Mouse (Mus musculus): ENCODE data around the gene Efhd1.

Efhd1 gene

DNA sequence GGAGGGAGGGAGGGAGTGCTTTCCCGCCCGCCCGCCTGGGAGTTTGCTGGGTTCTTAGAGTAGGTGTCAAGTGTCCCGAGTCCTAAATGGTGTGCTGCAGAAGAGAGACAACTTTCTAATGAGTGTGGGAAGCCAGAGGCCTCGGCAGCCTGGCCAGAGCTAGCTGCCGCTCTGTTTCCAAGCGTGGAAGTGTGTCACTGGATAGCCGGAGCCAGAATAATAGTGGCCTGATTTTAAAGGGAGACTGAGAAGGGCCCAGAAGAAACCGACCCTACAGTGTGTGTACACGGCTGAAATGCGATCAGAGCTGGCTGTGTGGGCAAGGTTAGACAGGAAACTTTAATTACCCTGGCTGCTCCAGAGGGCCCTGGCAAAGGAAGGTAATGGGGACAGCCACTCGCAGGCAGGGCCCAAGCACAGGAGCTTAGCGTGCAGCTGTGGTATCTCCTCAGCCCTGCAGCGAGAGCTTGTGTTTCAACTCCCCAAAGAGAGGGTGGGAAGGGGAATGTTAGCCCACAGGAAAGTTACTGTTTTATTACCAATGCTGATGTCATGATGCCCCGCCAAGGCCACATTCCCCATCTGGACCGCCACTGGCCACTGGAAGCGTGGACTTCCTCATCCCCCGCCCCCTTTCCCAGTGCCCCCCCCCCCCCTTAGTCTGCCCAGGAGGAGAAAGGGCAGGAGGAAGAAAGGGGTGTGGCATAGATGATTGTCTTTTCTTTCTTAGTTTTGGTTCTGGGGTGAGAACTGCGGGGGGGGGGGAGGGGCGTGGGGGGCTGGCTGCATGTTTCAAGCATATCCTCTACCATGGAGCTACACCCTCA lies 6.7 kb downstream of the Efhd1 start:
- DNase-seq: peak in 1 of 2 experiments; percentile 39

DNA sequence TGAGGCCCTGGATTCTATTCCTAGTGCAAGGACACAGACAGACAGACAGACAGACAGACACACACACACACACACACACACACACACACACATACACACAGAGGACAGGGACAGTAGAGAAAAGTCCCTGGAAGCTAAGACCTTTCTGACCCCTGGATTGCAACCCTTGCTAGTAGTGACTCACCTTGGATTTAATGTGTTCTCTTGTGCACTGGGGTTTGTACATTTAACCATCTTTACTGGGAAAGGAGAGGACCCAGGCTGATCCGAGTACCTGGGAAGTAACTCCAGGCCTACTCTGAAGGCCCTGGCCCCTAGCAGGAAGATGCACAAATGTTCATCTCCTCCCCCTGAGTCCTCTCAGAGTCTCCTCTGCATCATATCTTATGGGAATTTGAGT lies 7.4 kb downstream of the Efhd1 start:
- no peak for DNase-seq

DNA sequence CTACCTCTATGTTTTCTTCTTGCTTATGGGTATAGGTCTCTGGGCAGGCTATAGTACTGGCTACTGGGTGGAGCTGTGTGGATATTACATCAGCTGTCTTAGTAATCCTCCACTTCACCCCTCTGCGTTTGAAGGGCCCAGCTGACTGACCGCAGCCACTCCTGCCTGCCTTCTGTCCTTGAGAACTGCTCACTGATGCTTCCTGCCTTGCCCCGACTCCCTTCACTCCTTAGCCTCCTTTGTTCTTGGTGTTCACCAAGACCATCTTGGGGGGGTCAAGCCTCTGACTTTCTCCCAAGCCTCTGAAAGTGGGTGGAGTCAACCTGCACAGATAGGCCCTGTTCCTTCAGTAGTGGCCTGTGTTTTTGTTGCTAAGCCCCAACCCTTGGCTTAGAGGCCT lies 8.3 kb downstream of the Efhd1 start:
- no peak for DNase-seq

DNA sequence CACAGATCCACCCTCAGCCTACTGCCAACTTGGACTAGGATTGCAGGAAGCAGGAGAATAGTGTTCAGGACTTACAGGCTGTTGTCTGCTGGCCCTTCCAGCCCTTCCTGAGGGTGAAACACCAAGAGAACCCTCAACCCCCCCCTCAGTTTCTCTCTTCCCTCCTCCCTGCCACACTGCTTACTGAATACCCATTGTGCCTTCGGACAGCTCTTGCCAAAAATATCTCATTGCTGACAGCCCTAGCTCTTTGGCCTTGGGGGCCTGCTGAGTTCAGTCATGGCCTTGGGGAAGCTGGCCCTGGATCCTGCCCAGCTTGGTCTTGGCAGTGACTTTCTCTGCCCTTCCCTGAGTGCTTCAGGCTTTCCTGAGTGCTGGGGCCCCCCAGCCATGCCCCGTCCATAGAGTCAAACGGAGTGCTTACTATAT lies 9.4 kb downstream of the Efhd1 start:
- peak in 1 of 2 experiments; percentile 36 for DNase-seq

DNA sequence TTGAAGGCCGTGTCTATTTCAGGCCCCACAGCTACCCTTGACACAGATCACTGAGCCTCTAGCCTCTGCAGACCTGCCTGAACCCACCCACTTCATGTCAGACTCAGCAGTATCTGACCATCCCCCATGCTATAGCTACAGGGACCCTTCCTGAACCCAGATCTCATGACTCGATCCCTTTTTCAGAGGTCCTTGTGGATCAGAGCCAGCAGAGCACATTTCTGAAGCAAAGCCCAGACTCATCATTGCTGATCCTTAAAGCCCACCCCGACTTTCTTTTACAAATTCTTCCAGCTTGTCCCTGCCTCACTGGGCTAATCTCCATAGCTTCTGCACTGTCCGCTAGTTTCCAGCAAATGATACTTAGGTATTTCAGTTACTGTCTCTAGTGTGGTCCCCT lies 10.0 kb downstream of the Efhd1 start:
- no peak for DNase-seq

DNA sequence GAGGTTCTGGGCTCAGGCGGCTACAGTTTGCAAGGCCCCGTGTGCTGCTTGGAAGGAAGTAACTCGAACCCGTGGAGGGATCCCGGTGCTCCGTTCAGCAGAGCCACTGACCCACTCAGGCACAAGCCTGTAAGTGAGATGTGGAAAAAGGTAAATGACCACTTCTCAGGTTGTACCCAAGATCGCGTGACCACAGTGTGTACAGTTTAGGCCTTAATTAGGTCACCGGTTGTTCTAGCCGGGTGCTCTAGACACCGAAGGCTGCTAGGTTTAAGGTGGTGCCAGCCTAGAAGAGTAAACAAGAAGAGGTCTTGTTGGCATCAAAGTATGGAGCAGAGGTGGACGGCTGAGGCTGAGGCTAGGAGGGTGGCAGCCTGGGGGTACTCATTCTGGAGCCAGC lies 11.0 kb downstream of the Efhd1 start:
- no peak for DNase-seq

DNA sequence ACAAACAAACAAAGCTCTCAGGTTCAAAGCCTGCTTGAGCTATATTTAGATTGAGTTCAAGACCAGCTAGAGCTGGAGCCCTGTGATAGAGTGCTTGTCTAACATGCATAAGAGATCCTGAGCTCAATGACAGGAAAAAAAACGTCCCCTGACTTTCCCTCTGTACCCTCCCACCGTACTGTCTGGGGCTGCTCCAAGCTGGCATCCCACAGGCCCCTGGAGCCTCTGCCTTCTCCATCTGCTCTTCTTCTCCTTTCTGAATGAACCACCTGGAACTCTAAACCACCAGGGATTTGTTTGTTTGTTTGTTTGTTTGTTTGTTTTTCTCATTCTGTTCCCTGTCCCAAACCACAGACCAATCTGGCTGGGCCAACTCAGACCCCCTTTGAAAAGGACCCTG lies 11.9 kb downstream of the Efhd1 start:
- DNase-seq: no peak

DNA sequence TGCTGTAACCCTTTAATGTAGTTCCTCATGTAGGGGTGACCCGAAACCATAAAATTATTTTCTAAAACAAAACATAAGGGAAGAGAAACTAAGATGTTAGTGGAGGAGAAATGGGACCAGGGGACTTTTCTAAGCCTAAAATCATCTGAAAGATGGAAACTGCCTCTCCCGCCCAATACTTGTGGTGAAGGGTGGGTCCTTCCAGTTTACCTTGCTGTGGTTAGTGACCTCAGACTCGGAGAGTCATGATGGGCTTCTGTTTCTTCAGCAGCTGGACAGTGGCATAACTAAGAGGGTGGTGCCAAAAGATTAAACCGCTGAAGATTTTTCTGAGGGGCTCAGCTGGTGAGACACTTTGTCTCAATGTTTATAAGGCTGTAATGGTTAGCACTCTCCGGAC lies 16.1 kb downstream of the Efhd1 start:
- no peak for DNase-seq

DNA sequence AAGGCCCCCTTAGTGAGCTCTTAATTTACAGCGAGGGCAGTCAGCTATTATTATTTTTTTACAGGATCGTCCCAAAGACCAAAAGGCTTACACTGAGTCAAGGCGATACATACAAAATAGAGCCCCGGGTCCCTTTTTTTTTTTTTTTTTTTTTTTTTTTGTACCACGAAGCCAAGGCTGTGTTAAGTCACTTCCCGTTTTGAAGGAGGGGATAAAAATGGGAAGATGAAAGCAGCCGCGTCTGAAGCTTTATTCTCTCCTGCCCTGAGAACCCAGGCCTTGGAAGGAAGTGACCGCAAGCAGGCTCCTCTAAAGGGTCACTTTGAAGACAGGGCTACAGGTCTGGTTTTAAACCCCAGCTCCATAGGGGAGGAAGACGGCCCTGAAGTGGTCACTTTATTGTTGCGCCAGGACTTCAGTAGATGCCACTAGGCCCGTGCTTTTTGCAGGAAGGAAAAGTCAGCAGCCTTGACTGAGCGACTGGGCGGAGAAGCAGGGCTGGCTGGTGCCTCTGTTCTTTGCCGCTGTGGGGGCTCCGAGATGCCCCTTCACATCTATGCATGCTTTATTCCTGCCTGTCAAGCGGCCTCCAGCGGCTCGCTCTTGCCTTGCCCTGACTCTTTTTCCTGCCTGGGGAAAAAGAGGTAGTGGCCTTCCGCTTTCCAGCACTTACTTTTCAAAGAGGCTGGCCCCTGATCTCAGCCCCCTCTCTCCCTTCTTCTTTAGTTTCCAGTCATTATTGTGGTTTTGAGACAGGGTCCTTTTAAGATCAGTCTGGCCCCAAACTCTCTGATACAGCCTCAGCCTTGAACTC lies 17.6 kb downstream of the Efhd1 start:
- DNase-seq: no peak

DNA sequence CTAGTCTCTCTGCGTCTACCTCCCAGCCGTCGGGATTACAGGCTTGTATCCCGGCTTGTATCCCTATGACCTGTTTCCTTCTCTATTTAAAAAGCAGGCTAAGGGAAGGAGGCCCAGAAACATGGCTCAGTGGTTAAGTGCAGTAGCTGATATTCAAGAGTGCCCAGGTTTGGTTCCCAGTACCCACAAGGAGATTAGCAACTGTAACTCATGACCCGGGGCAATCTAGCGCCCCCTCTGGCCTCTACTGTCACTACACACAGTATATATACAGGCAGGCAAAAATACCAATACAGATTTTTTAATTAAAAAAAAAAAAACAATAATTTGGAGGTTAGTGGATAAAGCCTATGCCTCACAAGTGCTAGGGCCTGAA lies 18.2 kb downstream of the Efhd1 start:
- no peak for DNase-seq

DNA sequence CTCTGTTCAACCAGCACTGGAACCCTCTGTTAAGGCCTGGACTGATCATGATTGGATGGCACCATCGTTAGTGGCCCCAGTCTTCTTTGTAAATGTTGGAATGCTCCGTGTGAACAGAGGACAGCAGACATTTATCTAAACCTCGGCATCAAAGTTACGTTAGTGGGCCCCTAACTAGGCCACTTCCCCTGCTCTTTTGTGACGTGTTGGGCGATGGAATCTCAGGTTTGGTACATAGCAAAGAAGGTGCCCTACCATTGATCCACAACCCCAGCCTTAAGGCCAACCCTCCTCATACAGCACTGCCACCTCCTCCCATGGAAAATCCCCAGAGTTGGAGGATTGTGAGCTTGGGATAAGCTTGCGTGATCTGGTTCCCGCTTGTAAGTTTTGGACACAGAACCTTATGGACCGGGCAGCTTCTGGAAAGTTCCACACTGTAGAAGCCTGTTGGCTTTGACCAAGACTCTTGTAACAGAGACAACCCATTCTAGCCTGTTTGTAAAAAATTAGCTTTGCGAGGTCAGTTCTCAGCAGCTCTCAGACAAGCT lies 19.3 kb downstream of the Efhd1 start:
- no peak for DNase-seq

DNA sequence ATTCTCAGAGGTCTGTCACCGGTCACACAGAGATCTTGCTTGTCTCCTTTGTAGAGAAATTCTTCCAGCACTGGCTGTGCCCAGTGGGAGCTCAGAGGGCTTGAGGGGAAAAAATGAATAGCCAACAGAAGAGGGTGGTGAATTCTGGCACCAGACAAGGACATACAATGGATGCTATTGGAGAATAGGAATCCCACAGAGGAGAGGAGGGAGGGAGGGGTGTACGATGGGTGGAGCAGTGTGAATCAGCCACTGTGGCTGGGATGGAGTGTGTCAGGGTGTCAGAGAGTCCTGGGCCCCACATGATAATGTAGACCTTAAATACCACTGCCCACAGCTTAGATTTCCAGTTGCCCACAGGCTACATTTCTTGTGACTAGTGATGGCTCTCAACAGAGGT lies 22.9 kb downstream of the Efhd1 start:
- DNase-seq: no peak

DNA sequence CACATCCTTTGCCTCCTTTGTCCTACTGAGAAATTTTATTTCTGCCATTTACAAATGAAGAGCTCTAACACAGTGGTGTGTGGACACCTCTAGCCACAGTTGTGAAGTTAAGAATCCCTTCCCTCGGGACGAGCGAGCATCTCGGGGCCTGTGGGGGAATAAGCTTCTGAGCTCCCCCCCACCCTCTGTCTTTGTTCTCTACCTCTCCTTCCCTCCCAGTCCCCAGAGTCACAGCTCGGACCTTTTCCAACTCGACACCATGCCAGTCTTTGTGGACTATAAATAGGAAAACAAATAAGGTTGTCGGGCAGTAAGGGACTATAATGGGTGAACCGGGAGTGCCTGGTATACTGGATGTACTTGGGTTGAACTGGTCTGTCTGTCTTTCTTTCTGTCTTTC lies 27.3 kb downstream of the Efhd1 start:
- DNase-seq: no peak

DNA sequence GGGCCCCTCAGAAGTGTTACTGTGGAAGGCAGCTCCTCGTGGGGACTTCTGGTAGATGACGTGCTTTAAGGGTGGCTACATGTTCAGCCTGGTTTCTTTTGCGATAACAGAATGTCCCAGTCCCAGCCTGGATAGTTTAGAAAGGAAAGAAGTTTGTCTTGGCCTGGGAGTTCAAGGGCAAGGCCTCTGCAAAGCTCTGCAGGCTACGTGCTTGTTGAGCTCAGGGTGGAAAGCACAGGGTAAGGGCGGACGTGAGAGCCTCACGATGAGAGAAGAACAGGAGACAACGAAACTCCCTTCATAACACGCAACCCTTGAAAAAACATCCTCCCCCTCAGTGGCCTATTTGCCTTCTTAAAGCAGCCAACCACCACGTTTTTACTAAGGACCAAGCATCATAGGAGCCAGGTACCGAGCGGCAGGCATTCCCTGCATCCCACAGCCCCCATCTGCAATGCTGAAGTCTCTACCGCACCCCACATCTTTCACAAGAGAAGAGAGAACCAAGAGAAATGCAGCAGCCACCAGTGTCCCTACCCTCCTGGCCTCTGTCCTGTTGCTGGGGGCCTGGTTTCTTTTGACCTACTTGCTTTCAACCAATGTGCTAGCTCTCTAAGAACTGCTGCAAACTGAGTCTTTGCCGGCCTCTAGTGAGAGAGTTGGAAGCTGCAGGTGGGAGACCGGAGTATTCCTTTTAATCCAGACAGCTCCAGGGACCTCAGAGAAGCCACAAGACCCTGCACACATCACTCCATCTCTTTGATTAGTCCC lies 28.4 kb downstream of the Efhd1 start:
- DNase-seq: peak in 1 of 2 experiments; percentile 18

DNA sequence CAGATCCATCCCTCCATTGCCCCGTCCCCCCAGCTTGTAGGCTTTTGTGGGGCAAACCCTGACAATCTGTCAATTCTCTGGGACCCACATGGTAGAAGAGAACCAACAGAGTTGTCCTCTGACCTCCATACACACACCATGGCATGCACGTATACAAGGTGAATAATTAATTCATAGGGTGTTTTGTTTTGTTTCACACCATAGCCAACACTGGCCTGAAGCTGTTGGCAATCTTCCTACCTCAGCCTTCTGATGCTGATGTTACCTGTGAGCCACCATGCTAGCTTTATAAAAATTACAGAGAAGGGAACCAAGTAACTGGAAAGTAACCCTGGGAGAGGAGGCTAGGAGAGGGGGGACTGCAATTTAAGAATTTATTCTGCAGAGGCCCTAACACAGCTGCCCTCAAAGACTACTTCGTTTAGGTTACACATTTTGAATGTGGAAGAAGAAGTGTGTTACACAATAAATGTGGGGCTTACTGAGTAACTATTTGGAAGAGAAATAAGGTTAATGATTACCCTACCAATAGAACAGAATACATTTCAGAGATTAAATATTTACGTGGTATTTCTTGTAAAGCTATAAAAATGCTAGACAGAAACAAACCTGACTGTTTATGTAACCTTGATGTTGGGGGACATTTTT lies 30.0 kb downstream of the Efhd1 start:
- DNase-seq: no peak

DNA sequence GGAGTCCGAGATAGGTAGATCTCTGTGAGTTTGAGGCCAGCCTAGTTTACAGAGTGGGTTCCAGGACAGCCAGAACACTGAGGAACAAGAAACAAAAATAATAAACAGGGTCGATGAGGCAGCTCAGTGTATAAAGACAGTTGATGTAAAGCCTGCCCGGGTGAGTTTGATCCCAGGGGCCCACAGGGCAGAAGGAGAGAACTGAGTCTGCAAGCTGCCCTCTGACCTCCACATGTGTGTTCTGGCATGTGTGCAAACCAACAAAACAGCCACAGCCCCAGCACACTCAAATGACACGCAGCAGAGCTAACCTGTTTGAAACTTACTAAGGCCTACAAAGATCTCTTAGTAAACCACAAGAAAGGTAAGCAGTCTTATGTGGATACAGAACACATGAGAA lies 30.8 kb downstream of the Efhd1 start:
- no peak for DNase-seq

DNA sequence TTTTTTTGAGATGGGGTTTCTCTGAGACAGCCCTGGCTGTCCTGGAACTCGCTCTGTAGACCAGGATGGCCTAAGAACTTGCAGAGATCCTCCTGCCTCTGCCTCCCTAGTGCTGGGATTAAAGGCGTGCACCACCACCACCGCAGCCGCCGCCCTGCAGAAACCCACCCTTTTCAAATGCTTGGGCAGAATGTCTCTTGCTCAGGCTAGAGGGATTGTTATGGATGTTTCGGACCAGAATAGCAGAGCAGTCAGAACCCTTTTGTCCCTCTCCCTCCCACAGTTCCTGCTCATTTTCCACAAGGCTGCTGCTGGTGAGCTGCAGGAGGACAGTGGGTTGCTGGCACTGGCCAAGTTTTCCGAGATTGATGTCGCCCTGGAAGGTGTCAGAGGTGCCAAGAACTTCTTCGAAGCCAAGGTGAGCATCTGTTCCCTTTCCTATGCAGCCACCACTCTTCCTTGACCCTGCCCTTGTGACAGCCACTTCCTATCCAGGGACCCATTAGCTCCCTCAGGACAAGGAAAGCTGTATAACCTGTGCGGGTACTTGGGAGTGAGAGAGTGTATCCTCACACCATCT lies 33.3 kb downstream of the Efhd1 start:
- no peak for DNase-seq

DNA sequence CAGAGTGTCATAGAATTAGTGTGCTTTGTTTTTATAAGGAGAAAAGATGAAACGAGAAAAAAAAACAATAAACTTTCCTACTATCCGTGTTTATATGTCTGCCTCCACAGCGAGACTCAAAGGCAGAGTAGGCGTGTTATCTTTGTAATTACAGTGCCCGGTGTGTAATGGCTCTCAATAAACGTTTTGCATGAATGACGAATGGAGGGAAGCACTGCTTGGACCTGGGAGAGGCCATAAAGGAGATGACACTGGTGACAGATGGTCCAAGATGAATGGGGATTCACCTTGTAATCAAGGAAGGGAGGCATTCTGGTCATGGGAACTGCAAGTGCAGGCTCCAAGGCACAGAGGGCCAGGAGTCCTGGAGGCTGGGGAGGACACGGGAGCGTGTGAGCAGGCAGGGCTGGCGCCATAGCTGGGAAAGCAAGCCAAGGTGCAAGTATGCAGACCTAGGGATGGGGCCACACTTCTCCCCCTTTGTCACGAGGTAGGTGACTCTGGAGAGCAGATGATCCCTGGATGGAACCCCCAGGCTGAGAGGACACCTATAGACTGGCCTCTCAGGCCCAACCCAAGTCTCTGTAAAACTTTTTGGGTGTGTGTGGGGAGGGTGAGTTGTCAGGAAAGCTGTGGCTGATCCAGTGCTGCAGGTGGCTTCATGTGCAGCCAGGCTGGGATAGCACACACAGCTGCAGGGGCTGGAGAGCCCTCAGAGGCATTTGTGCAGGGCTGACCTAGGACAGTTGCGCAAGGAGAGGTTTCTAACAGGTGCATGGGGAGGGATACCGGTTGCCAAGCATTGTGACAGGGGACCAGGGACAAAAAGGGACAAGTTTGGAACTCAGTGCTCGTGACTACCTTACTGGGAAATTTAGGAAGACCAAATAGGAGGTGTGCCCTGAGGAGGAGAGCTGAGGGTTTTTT lies 36.5 kb downstream of the Efhd1 start:
- no peak for DNase-seq

DNA sequence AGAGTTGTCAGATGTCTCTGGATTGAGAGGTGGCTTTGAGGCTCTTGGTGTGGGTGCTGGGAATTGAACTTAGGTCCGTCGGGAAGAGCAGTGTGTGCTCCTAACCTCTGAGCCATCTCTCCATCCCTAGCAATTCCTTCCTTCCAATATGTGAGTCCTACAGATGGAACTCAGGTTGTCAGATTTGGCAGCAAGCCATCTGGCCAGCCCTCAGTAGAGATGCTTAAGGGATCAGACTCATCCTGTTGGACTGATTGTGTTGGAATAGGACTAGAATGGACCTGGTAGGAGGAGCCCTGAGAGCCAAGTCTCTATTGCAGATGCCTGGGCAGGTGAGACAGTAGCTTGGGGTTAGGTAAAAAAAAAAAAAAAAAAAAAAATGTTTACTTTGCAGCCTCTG lies 37.8 kb downstream of the Efhd1 start:
- DNase-seq: no peak

DNA sequence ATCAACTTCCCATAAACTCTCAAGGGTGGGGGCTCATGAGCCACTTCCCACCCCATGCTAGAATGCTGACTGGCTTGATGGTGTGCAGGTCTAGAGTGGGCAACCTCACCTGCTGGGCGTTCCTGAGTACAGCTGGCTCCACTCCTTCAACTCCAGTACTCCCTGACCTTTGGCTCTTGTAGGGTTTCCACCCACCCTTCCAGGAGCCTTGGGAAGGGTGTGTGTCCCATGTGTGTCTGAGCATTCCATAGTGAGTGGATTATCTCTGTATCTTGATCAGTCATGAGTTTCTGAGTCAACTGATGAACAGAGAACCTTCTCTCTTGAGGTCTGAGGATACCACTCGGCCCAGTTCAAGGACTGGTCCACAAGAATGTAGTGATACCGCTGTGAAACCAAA lies 44.8 kb downstream of the Efhd1 start:
- DNase-seq: no peak

DNA sequence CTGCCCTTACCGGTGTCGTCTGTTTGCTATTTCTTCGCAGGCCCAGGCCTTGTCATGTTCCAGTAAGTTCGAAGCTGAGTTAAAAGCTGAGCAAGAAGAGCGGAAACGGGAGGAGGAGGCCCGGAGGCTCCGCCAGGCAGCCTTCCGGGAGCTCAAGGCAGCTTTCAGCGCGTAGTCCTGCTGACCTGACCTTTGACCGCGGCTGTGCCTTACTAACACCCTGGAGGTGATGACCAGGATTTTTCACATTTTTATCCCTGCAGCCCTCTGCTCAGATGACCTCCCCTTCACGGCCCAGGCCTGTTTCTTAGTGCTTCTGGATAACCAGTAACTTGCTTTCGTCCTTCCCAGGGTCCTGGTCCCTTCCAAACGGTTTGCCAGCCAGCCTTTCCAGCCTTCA lies 45.5 kb downstream of the Efhd1 start:
- no peak for DNase-seq

All from lung, postnatal 4 days (tissue).